Mouse (Mus musculus): ENCODE measurements around the gene Cadm1.

Cadm1 gene

GRCm38 (mm10) chr9:47741751-47742150, 211.8 kb downstream of the Cadm1 start:
- DNase-seq (ENCODE audit: low spot score), result no peak

- no peak for DNase-seq (ENCODE audit: low spot score)
These were observed 214.9 kb downstream of the Cadm1 start for GRCm38 (mm10) chr9:47744916-47745315.

- DNase-seq (ENCODE audit: low spot score), result no peak
These were observed 215.7 kb downstream of the Cadm1 start for GRCm38 (mm10) chr9:47745716-47746115.

GRCm38 (mm10) chr9:47749160-47749559, 219.2 kb downstream of the Cadm1 start:
- DNase-seq (ENCODE audit: low spot score), result no peak

GRCm38 (mm10) chr9:47752516-47752915, 222.5 kb downstream of the Cadm1 start:
- DNase-seq (ENCODE audit: low spot score), result no peak

GRCm38 (mm10) chr9:47753127-47753526, 223.2 kb downstream of the Cadm1 start:
- DNase-seq (ENCODE audit: low spot score), result no peak

GRCm38 (mm10) chr9:47755119-47755518, 225.1 kb downstream of the Cadm1 start:
- DNase-seq (ENCODE audit: low spot score), result no peak

GRCm38 (mm10) chr9:47757798-47758197, 227.8 kb downstream of the Cadm1 start:
- no peak for DNase-seq (ENCODE audit: low spot score)

GRCm38 (mm10) chr9:47758320-47758719, 228.3 kb downstream of the Cadm1 start:
- no peak for DNase-seq (ENCODE audit: low spot score)

GRCm38 (mm10) chr9:47759807-47760206, 229.8 kb downstream of the Cadm1 start:
- no peak for DNase-seq (ENCODE audit: low spot score)

- DNase-seq (ENCODE audit: low spot score), result no peak
These were observed 231.6 kb downstream of the Cadm1 start for GRCm38 (mm10) chr9:47761601-47762000.

GRCm38 (mm10) chr9:47762913-47763312, 232.9 kb downstream of the Cadm1 start:
- no peak for DNase-seq (ENCODE audit: low spot score)

GRCm38 (mm10) chr9:47764920-47765319, 234.9 kb downstream of the Cadm1 start:
- no peak for DNase-seq (ENCODE audit: low spot score)

- no peak for DNase-seq (ENCODE audit: low spot score)
These were observed 235.3 kb downstream of the Cadm1 start for GRCm38 (mm10) chr9:47765323-47765722.

GRCm38 (mm10) chr9:47766342-47766741, 236.4 kb downstream of the Cadm1 start:
- no peak for DNase-seq (ENCODE audit: low spot score)

GRCm38 (mm10) chr9:47770836-47771235, 240.9 kb downstream of the Cadm1 start:
- no peak for DNase-seq (ENCODE audit: low spot score)

GRCm38 (mm10) chr9:47771953-47772352, 242.0 kb downstream of the Cadm1 start:
- no peak for DNase-seq (ENCODE audit: low spot score)

- no peak for DNase-seq (ENCODE audit: low spot score)
These were observed 242.8 kb downstream of the Cadm1 start for GRCm38 (mm10) chr9:47772750-47773149.

- no peak for DNase-seq (ENCODE audit: low spot score)
These were observed 247.3 kb downstream of the Cadm1 start for GRCm38 (mm10) chr9:47776941-47777919.

- DNase-seq (ENCODE audit: low spot score), result no peak
These were observed 248.5 kb downstream of the Cadm1 start for GRCm38 (mm10) chr9:47778438-47778837.

GRCm38 (mm10) chr9:47779291-47779690, 249.3 kb downstream of the Cadm1 start:
- no peak for DNase-seq (ENCODE audit: low spot score)

- DNase-seq (ENCODE audit: low spot score), result no peak
These were observed 256.7 kb downstream of the Cadm1 start for GRCm38 (mm10) chr9:47786642-47787041.

- no peak for DNase-seq (ENCODE audit: low spot score)
These were observed 268.5 kb downstream of the Cadm1 start for GRCm38 (mm10) chr9:47798478-47798877.

- DNase-seq (ENCODE audit: low spot score), result no peak
These were observed 271.3 kb downstream of the Cadm1 start for GRCm38 (mm10) chr9:47801242-47801641.
